Mouse (Mus musculus): ENCODE results near the gene Ugt1a2.

Gene Ugt1a2

GRCm38 (mm10) chr1:88259643-88260024, 59.2 kb downstream of the Ugt1a2 start:
- no peak for DNase-seq

DNA sequence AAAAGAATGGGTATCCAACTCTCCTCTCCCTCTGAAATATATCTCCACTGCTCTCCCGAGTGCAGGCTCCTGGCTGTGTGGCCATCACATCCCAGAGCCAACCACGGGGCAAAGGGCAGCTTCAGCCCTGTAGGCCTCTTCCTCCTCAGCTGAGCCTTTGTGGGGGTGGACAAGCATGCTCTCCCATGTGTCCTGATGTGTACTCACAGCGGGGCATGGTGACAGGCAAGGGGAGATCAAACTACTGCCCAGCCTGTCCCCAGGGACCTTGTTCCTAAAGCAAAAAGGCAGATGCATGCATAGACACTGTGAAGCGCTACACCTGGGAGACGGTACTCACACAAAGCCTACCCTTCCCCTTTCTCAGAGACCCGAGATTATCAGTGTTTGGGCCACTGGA, 59.7 kb downstream of the Ugt1a2 start:
- peak; percentile 82 for DNase-seq

- DNase-seq: no peak
Observed at GRCm38 (mm10) chr1:88260604-88261377, 60.4 kb downstream of the Ugt1a2 start.

DNA sequence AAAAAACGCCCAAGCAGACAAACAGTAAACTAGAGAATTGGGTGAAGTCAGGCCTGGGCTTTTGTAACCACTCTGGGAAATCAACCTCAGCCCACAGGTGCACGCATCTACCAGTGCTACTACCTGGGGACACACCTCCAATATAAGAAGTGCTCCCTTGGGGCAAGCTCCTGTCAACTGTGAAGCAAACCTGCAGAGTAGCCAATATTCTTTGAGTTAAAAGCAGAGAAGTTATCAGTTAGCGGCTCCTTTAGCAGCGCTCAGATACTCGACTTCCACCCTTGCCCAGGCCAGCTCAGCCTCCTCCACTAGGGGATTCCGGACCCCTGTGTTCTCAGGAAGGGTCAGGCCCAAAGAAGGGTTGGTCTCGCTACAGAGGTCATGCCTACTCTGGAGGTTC, 61.3 kb downstream of the Ugt1a2 start:
- no peak for DNase-seq

GRCm38 (mm10) chr1:88262255-88262654, 61.9 kb downstream of the Ugt1a2 start:
- DNase-seq: peak; percentile 82

GRCm38 (mm10) chr1:88262961-88263360, 62.6 kb downstream of the Ugt1a2 start:
- no peak for DNase-seq

GRCm38 (mm10) chr1:88263778-88264177, 63.4 kb downstream of the Ugt1a2 start:
- no peak for DNase-seq

DNA sequence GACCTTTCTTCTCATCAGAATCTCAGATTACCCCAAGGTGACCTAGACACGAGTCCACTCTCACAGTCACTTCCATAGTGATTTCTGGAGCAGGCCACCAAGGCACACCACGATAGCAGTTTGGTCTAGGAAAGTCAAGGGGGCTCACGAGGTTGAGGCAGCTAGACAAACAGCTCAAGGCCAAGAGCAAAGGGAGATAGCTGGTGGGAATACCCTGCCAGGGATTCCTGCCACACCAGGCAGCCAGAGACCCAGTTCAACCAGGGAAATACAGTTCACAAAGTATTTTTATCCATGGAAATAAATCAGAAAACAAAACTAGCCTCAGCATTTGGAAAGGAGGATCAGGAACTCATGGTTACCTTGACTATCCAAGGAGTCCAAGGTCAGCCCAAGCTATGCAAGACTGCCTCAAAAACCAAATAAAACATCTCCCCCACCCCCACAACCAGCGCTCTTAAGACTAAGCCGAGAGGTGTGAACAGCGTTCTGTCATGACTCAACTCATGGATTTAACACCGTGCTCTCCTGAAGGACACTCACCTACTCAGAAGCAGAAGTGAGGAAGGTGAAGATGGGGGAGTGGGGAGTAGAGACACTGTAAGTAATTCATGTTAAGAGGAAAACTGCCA, 64.0 kb downstream of the Ugt1a2 start:
- DNase-seq: no peak

GRCm38 (mm10) chr1:88264869-88265240, 64.5 kb downstream of the Ugt1a2 start:
- DNase-seq: no peak

DNA sequence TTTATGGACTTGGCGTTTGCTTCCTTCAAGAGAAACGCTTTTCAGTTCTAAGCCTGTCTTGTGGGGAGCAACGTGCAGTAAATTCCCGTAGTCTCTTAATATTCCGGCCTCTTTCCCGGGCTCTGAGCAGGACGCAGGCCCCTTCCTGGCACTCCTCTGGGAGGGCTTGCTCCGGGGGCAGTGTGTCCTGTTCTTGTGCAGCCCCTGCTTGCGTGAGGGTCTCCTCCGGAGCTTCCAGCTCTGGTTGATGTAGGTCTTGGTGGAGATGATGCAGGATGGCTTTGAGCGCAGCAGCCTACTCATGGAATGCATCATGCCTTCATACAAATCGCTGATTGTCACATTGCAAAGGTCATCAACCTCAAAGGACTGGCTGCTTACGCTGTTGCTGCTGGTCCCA, 65.7 kb downstream of the Ugt1a2 start:
- DNase-seq: no peak

GRCm38 (mm10) chr1:88267489-88267888, 67.1 kb downstream of the Ugt1a2 start:
- DNase-seq: no peak

DNA sequence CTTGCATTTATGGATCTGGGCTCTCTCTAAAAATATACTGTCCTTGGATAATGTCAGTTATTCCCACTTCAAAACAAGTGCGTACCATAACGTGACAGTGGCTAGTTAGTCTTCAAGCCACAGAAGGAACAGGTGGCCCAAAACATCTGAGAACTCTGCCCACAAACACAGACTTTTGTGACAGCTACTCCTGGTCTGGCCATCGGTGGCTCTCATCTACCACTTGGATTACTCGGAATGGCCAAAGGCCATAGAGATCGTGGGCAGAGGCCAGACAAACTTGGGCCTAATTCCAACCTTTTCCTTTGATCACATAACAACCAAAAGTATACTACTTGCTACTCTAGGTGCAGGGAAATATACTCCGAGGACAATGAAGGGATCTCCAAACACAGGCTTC, 67.7 kb downstream of the Ugt1a2 start:
- no peak for DNase-seq
